Mouse (Mus musculus): Measurements from ENCODE around the gene Rhobtb1.

GRCm38 (mm10) chr10:69276920-69277435 lies 125.7 kb downstream of the Rhobtb1 start:
- TF ChIP-seq CTCF (IDR thresholded peaks at IDR 0.05; ENCODE audit: borderline replicate concordance, insufficient read depth, low read length) (no peak), POLR2A (IDR thresholded peaks at IDR 0.05; ENCODE audit: low read depth, low read length) (no peak)
